Mouse (Mus musculus) liver, adult 2 months (tissue): ENCODE measurements at regions not wholly inside any gene's neighbourhood (a gene's known extent, or its start where the extent isn't known, plus 50 kb on each side); places are given as distances from the start of the nearest gene placed in this dataset.

Experiments
- CTCF ChIP-seq: fragments of 200-500 bp; IDR thresholded peaks from 2 replicates; pipeline ENCODE4 v1.5.1; 2011; ENCODE audit warnings: low read depth, low read length, control low read depth
- POLR2A ChIP-seq: fragments of 200-500 bp; IDR thresholded peaks from 2 replicates; pipeline ENCODE4 v1.6.1; 2011; ENCODE audit warnings: low read length, control low read depth; ENCODE audit not compliant: insufficient read depth; ENCODE audit errors: extremely low read depth

DNA sequence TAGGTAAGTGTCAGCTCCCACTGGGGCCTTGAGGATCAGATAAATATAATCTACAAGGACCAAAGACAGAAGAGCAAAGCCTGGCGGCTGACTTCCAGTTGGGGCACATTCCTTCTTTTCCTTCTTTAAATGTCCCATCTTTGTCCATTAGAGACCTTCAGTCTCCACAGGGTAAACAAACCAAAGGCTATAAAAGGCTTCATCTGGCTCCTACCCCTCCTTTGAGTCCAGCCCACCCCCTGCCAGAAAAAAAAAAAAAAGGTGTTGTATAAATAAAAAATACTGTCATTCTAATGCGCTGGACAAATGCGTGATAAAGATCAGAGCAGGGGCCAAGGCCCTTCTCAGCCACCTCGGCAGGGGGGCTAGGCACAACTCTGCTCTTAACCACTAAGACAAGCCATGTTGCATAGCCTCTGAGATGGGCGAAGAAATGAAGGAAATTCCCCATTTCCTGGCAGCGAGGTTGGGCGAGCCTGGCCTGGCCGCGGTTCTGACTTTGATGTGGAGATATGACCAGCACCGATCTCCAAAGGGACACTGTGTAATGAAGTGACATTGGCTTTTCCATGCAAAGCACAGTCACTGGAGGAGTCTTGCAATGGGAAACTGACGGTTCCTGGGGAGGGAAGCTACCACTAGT lies 492.0 kb downstream of the Med13l start:
- TF ChIP-seq POLR2A (no peak), CTCF (no peak)
